Mouse (Mus musculus) erythroblast, embryonic 14.5 days (primary cell): Measurements from ENCODE around the gene Asb4. TPM values are rescaled to one million over a fixed set of nuclear protein-coding genes. Genes with fewer than 3 reads are reported as not detected.

ENCODE experiments used
- H3K27me3 ChIP-seq: 2 replicates; pipeline ENCODE4 v1.6.1; 2012; ENCODE audit warnings: inconsistent platforms; ENCODE audit not compliant: control insufficient read depth
- H3K36me3 ChIP-seq: 2 replicates; pipeline ENCODE4 v1.6.1; 2012; ENCODE audit warnings: mild to moderate bottlenecking, inconsistent platforms; ENCODE audit not compliant: control insufficient read depth
- H3K4me1 ChIP-seq: 2 replicates; pipeline ENCODE4 v1.6.1; 2012; ENCODE audit warnings: inconsistent platforms; ENCODE audit not compliant: control insufficient read depth
- H3K4me3 ChIP-seq: replicated peaks from 2 replicates; pipeline ENCODE3; 2012; ENCODE audit warnings: moderate library complexity, mild to moderate bottlenecking, inconsistent platforms
- H3K9me3 ChIP-seq: 2 replicates; pipeline ENCODE4 v1.6.1; 2012; ENCODE audit warnings: low read length, inconsistent platforms, mixed read lengths; ENCODE audit not compliant: control insufficient read depth
- GATA1 ChIP-seq: IDR thresholded peaks from 2 replicates; pipeline ENCODE4 v1.6.1; 2012; ENCODE audit warnings: low read length, inconsistent platforms, mixed read lengths
- TAL1 ChIP-seq: IDR thresholded peaks from 3 replicates; pipeline ENCODE4 v1.6.1; 2012; ENCODE audit warnings: low read length, inconsistent platforms, mixed read lengths
- polyA plus RNA-seq: library from polyadenylated mRNA; stranded (reverse); fragments of >175 nt; gene quantifications from 2 replicates; pipeline ENCODE4 v1.2.3, GENCODE M21; 2012

Gene Asb4
- polyA plus RNA-seq, 1 experiment = not detected

DNA sequence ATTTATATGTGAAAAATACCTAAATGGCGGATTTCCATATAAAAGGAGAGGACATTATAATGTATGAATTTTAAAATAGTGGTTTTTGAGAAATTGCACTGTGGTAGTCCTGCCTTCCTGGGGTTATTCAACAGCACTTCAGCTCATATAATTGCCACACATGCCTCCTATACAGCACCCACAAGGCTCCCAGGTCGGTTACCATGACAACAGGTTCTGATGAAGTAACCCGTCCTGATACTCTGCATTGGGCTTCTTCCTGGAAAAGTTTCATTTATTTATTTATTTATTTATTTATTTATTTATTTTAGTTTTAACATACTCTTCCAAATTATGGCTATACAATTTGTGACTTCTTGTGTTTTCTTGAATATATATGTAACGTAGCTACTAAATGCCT, 6.3 kb upstream of the Asb4 start:
- peaks cover 10% of the 10 kb centered on the region for H3K4me1 ChIP-seq
- no peaks in the 10 kb centered on the region for H3K9me3 ChIP-seq
- no peaks in the 10 kb centered on the region for H3K27me3 ChIP-seq
- TF ChIP-seq GATA1 (no peak), TAL1 (no peak)
- H3K36me3 ChIP-seq = no peaks in the 10 kb centered on the region
- H3K4me3 ChIP-seq = no peak overlapping the region

- H3K4me1 ChIP-seq = peaks cover 13% of the 10 kb centered on the region
- H3K36me3 ChIP-seq = no peaks in the 10 kb centered on the region
- H3K9me3 ChIP-seq = no peaks in the 10 kb centered on the region
- TF ChIP-seq GATA1 (no peak), TAL1 (no peak)
- no peak overlapping the region for H3K4me3 ChIP-seq
- H3K27me3 ChIP-seq = peaks cover 4% of the 10 kb centered on the region; the same call in 1 of the 2 replicates
Measured at GRCm38 (mm10) chr6:5379048-5379447, 4.1 kb upstream of the Asb4 start.

- TF ChIP-seq TAL1 (no peak), GATA1 (no peak)
- no peaks in the 10 kb centered on the region for H3K9me3 ChIP-seq
- H3K27me3 ChIP-seq = peaks cover 4% of the 10 kb centered on the region; the same call in 1 of the 2 replicates
- peaks cover 13% of the 10 kb centered on the region for H3K4me1 ChIP-seq
- no peaks in the 10 kb centered on the region for H3K36me3 ChIP-seq
- H3K4me3 ChIP-seq = no peak overlapping the region
Measured at GRCm38 (mm10) chr6:5379781-5380623, 3.2 kb upstream of the Asb4 start.

- Histone ChIP-seq H3K4me1 (peaks cover 13% of the 10 kb centered on the region), H3K36me3 (no peaks in the 10 kb centered on the region), H3K9me3 (no peaks in the 10 kb centered on the region), H3K27me3 (peaks cover 4% of the 10 kb centered on the region; the same call in 1 of the 2 replicates), H3K4me3 (no peak overlapping the region)
- TF ChIP-seq TAL1 (no peak), GATA1 (no peak)
Measured at GRCm38 (mm10) chr6:5380624-5381252, 2.4 kb upstream of the Asb4 start.

- Histone ChIP-seq H3K4me1 (peaks cover 14% of the 10 kb centered on the region), H3K9me3 (no peaks in the 10 kb centered on the region), H3K27me3 (peaks cover 4% of the 10 kb centered on the region; the same call in 1 of the 2 replicates), H3K36me3 (no peaks in the 10 kb centered on the region), H3K4me3 (no peak overlapping the region)
- TF ChIP-seq GATA1 (no peak), TAL1 (no peak)
Measured at GRCm38 (mm10) chr6:5381918-5382582, 1.1 kb upstream of the Asb4 start.

DNA sequence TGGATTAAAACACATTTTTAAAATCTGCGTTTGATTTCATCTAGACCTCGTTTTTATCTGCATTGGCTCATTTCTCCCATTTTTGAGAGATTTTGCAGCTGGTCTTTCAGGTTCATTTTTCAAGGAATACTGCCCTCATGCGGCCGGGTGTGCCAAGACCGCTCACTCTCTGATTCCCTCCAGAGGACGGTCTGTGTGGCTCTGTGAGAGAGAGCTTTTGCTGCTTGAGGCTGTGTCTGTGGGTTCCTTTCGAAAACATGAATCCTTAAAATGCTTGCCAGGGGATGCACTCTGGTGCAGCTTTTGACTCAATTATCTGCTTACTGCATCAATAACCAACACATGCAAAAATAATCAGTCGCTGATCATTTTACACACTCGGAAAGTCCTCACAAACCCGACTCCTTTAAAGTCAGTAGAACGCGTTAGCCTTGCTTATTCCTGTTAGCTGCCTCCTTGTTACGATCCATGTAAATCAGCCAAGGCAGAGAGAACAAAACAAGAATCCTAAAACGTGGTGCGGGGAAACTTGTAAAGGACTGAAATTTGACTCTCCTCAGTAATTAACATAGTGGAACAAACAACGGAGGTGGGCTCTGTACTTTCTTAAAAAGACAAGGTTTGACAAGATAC, 487 bp upstream of the Asb4 start:
- no peaks in the 10 kb centered on the region for H3K36me3 ChIP-seq
- H3K4me1 ChIP-seq = peaks cover 14% of the 10 kb centered on the region
- H3K9me3 ChIP-seq = no peaks in the 10 kb centered on the region
- no peak for TF ChIP-seq GATA1
- TF ChIP-seq TAL1 = no peak
- H3K27me3 ChIP-seq = peaks cover 4% of the 10 kb centered on the region; the same call in 1 of the 2 replicates
- no peak overlapping the region for H3K4me3 ChIP-seq

DNA sequence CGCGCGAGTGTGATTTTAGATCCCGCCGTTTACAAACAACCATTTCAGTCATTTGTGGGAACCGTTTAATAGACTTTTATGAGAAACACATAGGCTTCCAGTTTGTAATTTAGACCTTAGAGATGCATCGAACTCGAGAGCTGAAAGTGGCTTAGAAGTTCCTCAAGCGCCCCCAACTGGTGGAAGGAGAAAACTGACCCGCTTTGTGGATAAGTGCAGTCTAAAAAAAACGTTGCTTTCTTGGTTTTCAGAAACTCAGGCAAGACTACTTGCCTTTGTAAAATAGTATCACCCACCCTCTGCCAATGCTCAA, 948 bp downstream of the Asb4 start:
- TF ChIP-seq TAL1 = no peak
- TF ChIP-seq GATA1 = no peak
- Histone ChIP-seq H3K36me3 (no peaks in the 10 kb centered on the region), H3K4me1 (peaks cover 14% of the 10 kb centered on the region), H3K27me3 (peaks cover 6% of the 10 kb centered on the region), H3K4me3 (no peak overlapping the region), H3K9me3 (no peaks in the 10 kb centered on the region)

- TF ChIP-seq GATA1 (no peak), TAL1 (no peak)
- Histone ChIP-seq H3K36me3 (no peaks in the 10 kb centered on the region), H3K9me3 (no peaks in the 10 kb centered on the region), H3K27me3 (peaks cover 14% of the 10 kb centered on the region), H3K4me1 (peaks cover 14% of the 10 kb centered on the region), H3K4me3 (no peak overlapping the region)
Measured at GRCm38 (mm10) chr6:5385161-5385640, 2.0 kb downstream of the Asb4 start.
